Mouse (Mus musculus) ES-Bruce4 (cell line): ENCODE results near the gene Rbp4.

Experiments used
- CTCF ChIP-seq: IDR thresholded peaks from one replicate; pipeline ENCODE4 v1.8.1; 2011; ENCODE audit warnings: low read depth, low read length
- EP300 ChIP-seq: IDR thresholded peaks from 2 replicates; pipeline ENCODE4 v1.6.1; 2011; ENCODE audit warnings: low read depth, low read length; ENCODE audit not compliant: insufficient read depth
- POLR2A ChIP-seq: IDR thresholded peaks from one replicate; pipeline ENCODE4 v1.8.1; 2011; ENCODE audit warnings: low read length; ENCODE audit not compliant: insufficient read depth

DNA sequence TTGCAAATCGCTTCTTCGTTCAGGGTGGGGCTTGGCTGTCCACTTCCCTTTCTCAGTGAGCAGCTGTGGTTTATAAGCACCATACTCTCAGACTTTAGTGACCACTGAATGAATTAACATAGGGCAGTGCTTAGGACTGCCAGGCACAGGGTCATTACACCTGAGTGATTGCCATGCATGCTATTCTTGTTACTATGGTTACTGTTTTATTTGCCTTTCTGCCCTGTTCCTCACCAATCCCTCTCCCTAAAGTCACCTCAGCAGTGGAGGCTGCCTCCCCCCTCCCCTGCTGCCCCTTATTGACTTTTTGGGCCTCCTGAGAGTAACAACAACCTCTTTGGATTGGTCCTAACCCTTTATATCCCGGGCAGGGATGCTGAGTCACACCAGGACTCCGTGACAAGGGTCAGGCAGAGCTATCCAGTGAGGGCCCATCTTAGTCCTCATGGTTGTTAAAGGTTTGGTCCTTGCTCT lies 33.5 kb downstream of the Rbp4 start:
- no peak for TF ChIP-seq CTCF
- no peak for TF ChIP-seq EP300
- no peak for TF ChIP-seq POLR2A
